Mouse (Mus musculus) ES-Bruce4 (cell line): ENCODE results near the gene Galntl6. TPM values are rescaled to one million over a fixed set of nuclear protein-coding genes. Genes with fewer than 3 reads are reported as not detected.

Experiments
- H3K27ac ChIP-seq: 2 replicates; pipeline ENCODE4 v1.5.1; 2012; ENCODE audit warnings: low read length, inconsistent platforms; ENCODE audit not compliant: insufficient read depth
- H3K27me3 ChIP-seq: 2 replicates; pipeline ENCODE4 v1.6.1; 2012; ENCODE audit warnings: mild to moderate bottlenecking, low read length, inconsistent platforms; ENCODE audit not compliant: control insufficient read depth, poor library complexity, insufficient read depth, severe bottlenecking
- H3K36me3 ChIP-seq: 2 replicates; pipeline ENCODE4 v1.6.1; 2012; ENCODE audit warnings: inconsistent platforms, mild to moderate bottlenecking, low read length, moderate library complexity; ENCODE audit not compliant: control insufficient read depth, poor library complexity, insufficient read depth, severe bottlenecking
- H3K4me1 ChIP-seq: one replicate; pipeline ENCODE4 v1.8.1; 2011; ENCODE audit warnings: low read length; ENCODE audit not compliant: control insufficient read depth, insufficient read depth
- H3K4me3 ChIP-seq: 2 replicates; pipeline ENCODE4 v1.5.1; 2011; ENCODE audit warnings: low read depth, mild to moderate bottlenecking, low read length
- H3K9ac ChIP-seq: 2 replicates; pipeline ENCODE4 v1.6.1; 2012; ENCODE audit warnings: low read depth, mild to moderate bottlenecking, inconsistent platforms; ENCODE audit not compliant: poor library complexity, severe bottlenecking
- H3K9me3 ChIP-seq: replicated peaks from 2 replicates; pipeline ENCODE4 v1.6.1; 2012; ENCODE audit warnings: mild to moderate bottlenecking, low read length, inconsistent platforms; ENCODE audit not compliant: control insufficient read depth, poor library complexity, insufficient read depth, severe bottlenecking
- CTCF ChIP-seq: IDR thresholded peaks from one replicate; pipeline ENCODE4 v1.8.1; 2011; ENCODE audit warnings: low read depth, low read length
- EP300 ChIP-seq: IDR thresholded peaks from 2 replicates; pipeline ENCODE4 v1.6.1; 2011; ENCODE audit warnings: low read depth, low read length; ENCODE audit not compliant: insufficient read depth
- POLR2A ChIP-seq: IDR thresholded peaks from one replicate; pipeline ENCODE4 v1.8.1; 2011; ENCODE audit warnings: low read length; ENCODE audit not compliant: insufficient read depth
- polyA plus RNA-seq: library from polyadenylated mRNA; stranded (reverse); fragments of >200 nt; gene quantifications from 2 replicates; pipeline ENCODE4 v1.2.4, GENCODE M21; 2011; ENCODE audit warnings: low read depth; ENCODE audit not compliant: missing spikeins, insufficient read depth, insufficient read length

Galntl6 gene
- polyA plus RNA-seq, 1 experiment = not detected

DNA sequence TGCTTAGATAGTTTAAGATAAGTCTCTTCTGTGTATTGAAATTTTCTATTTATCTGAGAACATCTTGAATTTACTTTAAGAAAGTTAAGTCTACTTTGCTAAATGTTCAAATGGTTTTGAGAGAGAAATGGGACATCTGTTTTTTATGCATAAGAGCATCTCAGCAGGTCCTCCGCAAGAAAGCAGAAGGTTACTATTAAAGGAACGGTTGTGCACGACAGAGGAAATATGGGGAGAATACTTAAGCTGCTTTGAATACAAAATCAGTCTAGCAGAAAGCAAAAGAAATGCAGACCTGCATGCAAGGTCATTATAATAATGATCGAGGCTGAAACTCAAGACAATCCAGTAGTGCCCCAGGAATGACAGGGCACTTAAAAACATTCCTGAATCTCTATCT is 621.0 kb downstream of the Galntl6 start:
- Histone ChIP-seq H3K4me3 (no peak overlapping the region), H3K36me3 (no peaks in the 10 kb centered on the region), H3K27me3 (no peaks in the 10 kb centered on the region), H3K9me3 (no peaks in the 10 kb centered on the region), H3K9ac (no peak overlapping the region), H3K4me1 (no peaks in the 10 kb centered on the region), H3K27ac (no peak overlapping the region)
- TF ChIP-seq POLR2A (no peak), EP300 (no peak), CTCF (no peak)

DNA sequence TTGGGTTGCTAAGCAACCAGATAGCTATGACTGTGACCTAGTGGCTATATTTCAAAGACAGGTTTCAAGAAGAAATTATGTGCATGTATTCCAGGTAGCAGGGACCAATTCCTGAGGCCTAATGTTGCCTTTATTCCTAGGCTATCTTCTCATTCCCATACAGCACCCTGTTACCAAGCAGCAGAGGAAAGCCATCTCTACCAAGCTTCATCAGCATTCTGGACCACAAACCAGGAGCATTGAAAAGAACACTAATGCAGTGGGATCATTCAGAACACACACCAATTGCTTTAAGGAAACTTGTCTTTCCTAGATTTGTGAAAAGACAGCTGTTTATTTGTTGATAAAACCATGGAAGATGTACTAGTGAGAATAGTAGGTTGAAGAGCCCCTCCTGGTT is 622.4 kb downstream of the Galntl6 start:
- Histone ChIP-seq H3K9me3 (no peaks in the 10 kb centered on the region), H3K9ac (no peak overlapping the region), H3K27me3 (no peaks in the 10 kb centered on the region), H3K27ac (no peak overlapping the region), H3K4me3 (no peak overlapping the region), H3K4me1 (no peaks in the 10 kb centered on the region), H3K36me3 (no peaks in the 10 kb centered on the region)
- no peak for TF ChIP-seq CTCF
- TF ChIP-seq POLR2A = no peak
- TF ChIP-seq EP300 = no peak

DNA sequence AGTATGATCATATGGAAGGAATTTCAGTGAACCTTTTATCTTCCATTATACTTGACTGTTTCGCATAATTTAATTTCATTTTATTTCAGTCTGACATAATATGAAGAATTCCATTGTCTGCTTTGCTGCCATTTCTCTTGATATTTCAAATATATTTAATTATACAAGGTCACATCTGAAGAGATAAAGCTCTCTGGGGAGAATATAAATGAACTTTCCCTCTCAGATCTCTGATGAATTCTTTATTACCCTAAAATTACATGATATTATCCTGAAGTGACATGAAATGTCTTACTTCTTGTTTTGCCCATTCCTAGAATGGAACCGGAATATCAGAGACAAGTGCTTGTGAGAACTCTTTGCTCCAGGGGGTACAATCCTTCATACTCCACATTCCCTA is 647.0 kb downstream of the Galntl6 start:
- H3K4me1 ChIP-seq = no peaks in the 10 kb centered on the region
- no peak overlapping the region for H3K27ac ChIP-seq
- H3K27me3 ChIP-seq = no peaks in the 10 kb centered on the region
- H3K36me3 ChIP-seq = no peaks in the 10 kb centered on the region
- no peak overlapping the region for H3K4me3 ChIP-seq
- TF ChIP-seq CTCF = no peak
- TF ChIP-seq EP300 = no peak
- TF ChIP-seq POLR2A = no peak
- H3K9ac ChIP-seq = no peak overlapping the region
- H3K9me3 ChIP-seq = no peaks in the 10 kb centered on the region

DNA sequence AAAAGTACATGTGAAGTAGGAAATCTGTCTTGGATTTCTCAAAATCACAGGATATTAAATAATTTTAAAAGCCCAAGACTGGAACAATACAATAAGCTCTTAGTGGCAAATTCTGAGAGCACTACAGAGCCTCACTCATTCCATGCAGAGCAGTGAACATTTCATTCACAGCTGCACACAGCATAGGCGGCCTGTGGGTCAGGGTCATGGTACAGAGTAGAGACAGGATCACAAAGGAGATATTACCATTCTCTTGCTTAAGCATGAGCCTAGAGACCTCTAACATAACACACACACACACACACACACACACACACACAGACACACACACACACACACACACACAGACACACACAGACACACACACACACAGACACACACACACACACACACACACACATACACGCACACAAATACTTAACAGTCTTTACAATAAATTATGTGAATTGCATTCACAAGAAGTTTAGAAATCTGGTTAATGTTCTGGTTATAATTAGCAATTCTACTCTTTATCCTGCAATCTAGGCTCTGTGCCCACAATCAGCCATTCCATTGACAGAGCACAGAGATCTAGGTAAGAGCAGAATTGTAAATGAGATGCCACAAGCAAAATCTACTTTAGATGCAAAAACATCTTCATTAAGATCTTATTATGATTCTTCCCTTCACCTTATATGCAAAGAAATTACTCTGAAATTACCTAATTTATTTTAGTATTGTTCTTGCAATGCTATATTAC is 653.7 kb downstream of the Galntl6 start:
- Histone ChIP-seq H3K27me3 (peaks cover 2% of the 10 kb centered on the region; the same call in 1 of the 2 replicates), H3K9ac (no peak overlapping the region), H3K36me3 (no peaks in the 10 kb centered on the region), H3K9me3 (no peaks in the 10 kb centered on the region), H3K4me3 (no peak overlapping the region), H3K4me1 (no peaks in the 10 kb centered on the region), H3K27ac (no peak overlapping the region)
- TF ChIP-seq EP300 (no peak), POLR2A (no peak), CTCF (no peak)

DNA sequence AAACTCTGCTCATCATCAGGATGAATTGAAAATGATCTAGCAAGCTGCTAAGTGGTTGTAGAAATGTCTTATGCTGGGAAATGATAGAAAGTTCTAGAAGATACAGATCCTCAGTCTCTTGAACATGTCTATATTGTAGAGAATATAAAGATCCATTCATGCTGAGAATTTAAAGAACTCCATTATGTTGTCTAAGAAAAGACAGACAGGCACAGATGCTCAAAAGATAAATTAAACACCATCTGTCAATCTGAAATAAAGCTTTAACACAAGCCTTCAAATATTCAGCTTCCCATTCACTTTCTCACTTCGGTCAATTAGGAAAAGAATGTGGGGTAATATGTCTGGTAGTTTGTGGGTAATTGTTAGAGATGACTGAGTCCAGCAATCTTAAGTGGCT is 658.8 kb downstream of the Galntl6 start:
- Histone ChIP-seq H3K4me3 (no peak overlapping the region), H3K4me1 (no peaks in the 10 kb centered on the region), H3K9ac (no peak overlapping the region), H3K36me3 (no peaks in the 10 kb centered on the region), H3K27ac (no peak overlapping the region), H3K27me3 (no peaks in the 10 kb centered on the region), H3K9me3 (no peaks in the 10 kb centered on the region)
- TF ChIP-seq CTCF = no peak
- TF ChIP-seq EP300 = no peak
- TF ChIP-seq POLR2A = no peak

DNA sequence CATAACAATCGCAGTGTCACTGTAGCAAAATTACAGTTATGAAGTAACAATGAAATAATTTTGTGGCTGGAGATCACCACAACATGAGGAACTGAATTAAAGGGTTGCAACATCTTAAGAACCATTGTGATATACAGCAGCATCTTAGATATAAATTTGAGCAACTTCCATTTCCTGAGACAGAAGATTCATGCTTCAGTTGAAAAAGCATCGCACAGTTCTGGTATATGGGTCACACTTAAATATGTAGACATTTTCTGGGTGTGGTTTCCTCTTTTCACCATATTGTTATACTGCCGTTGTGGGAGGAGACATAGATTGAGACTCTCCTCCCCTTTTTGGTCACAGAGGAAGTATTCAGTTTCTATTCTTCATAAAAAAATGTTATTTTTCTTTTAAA is 667.6 kb downstream of the Galntl6 start:
- Histone ChIP-seq H3K36me3 (no peaks in the 10 kb centered on the region), H3K9me3 (no peaks in the 10 kb centered on the region), H3K4me1 (no peaks in the 10 kb centered on the region), H3K9ac (no peak overlapping the region), H3K27ac (no peak overlapping the region), H3K4me3 (no peak overlapping the region), H3K27me3 (no peaks in the 10 kb centered on the region)
- TF ChIP-seq EP300 (no peak), CTCF (no peak), POLR2A (no peak)
